Mouse (Mus musculus): ENCODE results near the gene Hist1h2bk.

DNA sequence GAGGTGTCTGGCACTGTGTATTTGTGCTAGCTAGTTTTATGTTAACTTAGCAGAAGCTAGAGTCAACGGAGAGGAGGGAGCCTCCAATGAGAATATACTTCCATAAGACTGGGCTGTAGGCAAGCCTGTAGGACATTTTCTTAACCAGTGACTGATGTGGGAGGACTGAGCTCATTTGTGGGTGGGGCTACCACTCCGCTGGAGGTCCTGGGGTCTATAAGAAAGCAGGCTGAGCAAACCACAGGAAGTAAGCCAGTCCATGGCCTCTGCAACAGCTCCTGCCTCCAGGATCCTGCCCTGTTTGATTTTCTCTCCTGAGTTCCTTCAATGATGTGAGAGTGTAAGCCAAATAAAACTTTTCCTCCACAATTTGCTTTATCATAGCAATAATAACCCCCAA is 9.6 kb downstream of the Hist1h2bk start:
- no peak for TF ChIP-seq CTCF (IDR thresholded peaks at IDR 0.05; ENCODE audit: control insufficient read depth, insufficient read depth, low read length)
- no peak for TF ChIP-seq POLR2A (IDR thresholded peaks at IDR 0.05; ENCODE audit: borderline replicate concordance, control insufficient read depth, low read depth, low read length)

All from bone marrow, adult 2 months (tissue).